Mouse (Mus musculus) G1E (cell line): ENCODE measurements around the gene Gm42674. TPM values are rescaled to one million over a fixed set of nuclear protein-coding genes. Genes with fewer than 3 reads are reported as not detected.

ENCODE experiments used
- ATAC-seq: 2 replicates; pipeline ENCODE4 v1.8.0; 2016; ENCODE audit warnings: mild to moderate bottlenecking; ENCODE audit not compliant: insufficient number of reproducible peaks, poor library complexity, low FRiP score, severe bottlenecking; ENCODE audit errors: extremely low read depth
- DNase-seq: peaks from one replicate; pipeline ENCODE4 v3.0.0; 2012; ENCODE audit warnings: low spot score
- H3K27me3 ChIP-seq: 2 replicates; pipeline ENCODE4 v1.6.1; 2012; ENCODE audit warnings: mild to moderate bottlenecking, low read length, inconsistent platforms; ENCODE audit not compliant: insufficient read depth
- H3K36me3 ChIP-seq: replicated peaks from 2 replicates; pipeline ENCODE3; 2012; ENCODE audit warnings: mild to moderate bottlenecking, inconsistent platforms
- H3K4me1 ChIP-seq: 2 replicates; pipeline ENCODE4 v1.6.1; 2012; ENCODE audit warnings: low read depth, low read length, inconsistent platforms, mixed read lengths; ENCODE audit not compliant: insufficient read depth
- H3K4me3 ChIP-seq: 2 replicates; pipeline ENCODE4 v1.5.1; 2012; ENCODE audit warnings: low read depth, mild to moderate bottlenecking, inconsistent platforms, low read length, moderate library complexity, mixed read lengths
- H3K9me3 ChIP-seq: replicated peaks from 2 replicates; pipeline ENCODE4 v1.6.1; 2012; ENCODE audit warnings: inconsistent platforms
- CTCF ChIP-seq: IDR thresholded peaks from 2 replicates; pipeline ENCODE4 v1.5.1; 2012; ENCODE audit warnings: low read depth, low read length, inconsistent platforms, mixed read lengths
- GATA1 ChIP-seq: IDR thresholded peaks from 2 replicates; pipeline ENCODE4 v1.6.1; 2012; ENCODE audit warnings: borderline replicate concordance, low read length, inconsistent platforms, mixed read lengths
- GATA2 ChIP-seq: IDR thresholded peaks from 2 replicates; pipeline ENCODE4 v1.6.1; 2012; ENCODE audit warnings: low read depth, low read length, inconsistent platforms, borderline replicate concordance
- POLR2AphosphoS5 ChIP-seq: IDR thresholded peaks from 2 replicates; pipeline ENCODE4 v1.6.1; 2012; ENCODE audit warnings: low read depth, low read length, inconsistent platforms; ENCODE audit not compliant: insufficient replicate concordance
- TAL1 ChIP-seq: conservative IDR thresholded peaks from 2 replicates; pipeline ENCODE4 v1.6.1; 2012; ENCODE audit warnings: low read depth, low read length, inconsistent platforms, mixed read lengths
- polyA plus RNA-seq: library from polyadenylated mRNA; stranded (reverse); fragments of >175 nt; gene quantifications from 2 replicates; pipeline ENCODE4 v1.2.3, GENCODE M21; 2012
- total RNA-seq, 2 experiments: library from RNA; stranded (forward) in 1 of 2; stranded (reverse) in 1 of 2; fragments of 200-1000 nt in 1 of 2; fragments of >200 nt in 1 of 2; fragmentation: Nextera tagmentation in 1 of 2; gene quantifications; 2 replicates each; pipeline ENCODE4 v1.2.3; 2014 to 2017

The Gm42674 gene
- total and polyA plus RNA-seq, 3 experiments: not detected

GRCm38 (mm10) chr3:90603623-90604022, 1.9 kb downstream of the Gm42674 start, which contains the start of gene S100a4:
Gene S100a4, plus strand, starts transcription at chr3:90603771.
- no peak for ATAC-seq
- TF ChIP-seq POLR2AphosphoS5 (no peak), CTCF (no peak), GATA2 (no peak), GATA1 (no peak), TAL1 (no peak)

DNA sequence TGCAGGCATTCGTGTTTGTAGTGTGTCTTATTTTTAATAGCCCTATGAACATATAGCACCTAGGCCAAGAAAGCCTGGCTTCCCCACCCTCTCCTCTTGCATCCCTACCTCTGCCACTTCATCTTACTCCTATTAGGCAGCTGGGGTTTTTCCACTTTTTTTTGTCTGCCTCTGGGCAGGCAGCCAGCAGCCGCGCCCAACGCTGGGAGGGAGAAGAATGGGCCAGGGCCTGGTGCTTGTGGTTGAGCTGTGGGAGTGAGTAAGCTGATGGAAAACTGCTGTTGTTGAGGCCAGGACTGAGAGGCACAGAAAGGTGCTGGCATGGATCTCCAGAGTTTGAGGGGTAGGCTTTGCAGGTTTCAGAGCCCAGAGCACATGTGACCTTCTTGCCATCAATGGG, 2.7 kb downstream of the Gm42674 start:
- Histone ChIP-seq H3K9me3 (no peaks in the 10 kb centered on the region), H3K27me3 (peaks cover 9% of the 10 kb centered on the region), H3K4me3 (no peak overlapping the region), H3K36me3 (no peaks in the 10 kb centered on the region), H3K4me1 (no peaks in the 10 kb centered on the region)
- no peak for ATAC-seq
- TF ChIP-seq GATA1 (no peak), POLR2AphosphoS5 (no peak), GATA2 (no peak), CTCF (no peak), TAL1 (no peak)
- DNase-seq: no peak

More at GRCm38 (mm10) chr3:90603623-90604022, 1.9 kb downstream of the Gm42674 start, which contains the start of gene S100a4:
- H3K9me3 ChIP-seq: no peaks in the 10 kb centered on the region
- no peaks in the 10 kb centered on the region for H3K36me3 ChIP-seq
- DNase-seq: no peak
- H3K4me1 ChIP-seq: no peaks in the 10 kb centered on the region
- H3K27me3 ChIP-seq: peaks cover 8% of the 10 kb centered on the region
- H3K4me3 ChIP-seq: no peak within 1 kb of the TSS

DNA sequence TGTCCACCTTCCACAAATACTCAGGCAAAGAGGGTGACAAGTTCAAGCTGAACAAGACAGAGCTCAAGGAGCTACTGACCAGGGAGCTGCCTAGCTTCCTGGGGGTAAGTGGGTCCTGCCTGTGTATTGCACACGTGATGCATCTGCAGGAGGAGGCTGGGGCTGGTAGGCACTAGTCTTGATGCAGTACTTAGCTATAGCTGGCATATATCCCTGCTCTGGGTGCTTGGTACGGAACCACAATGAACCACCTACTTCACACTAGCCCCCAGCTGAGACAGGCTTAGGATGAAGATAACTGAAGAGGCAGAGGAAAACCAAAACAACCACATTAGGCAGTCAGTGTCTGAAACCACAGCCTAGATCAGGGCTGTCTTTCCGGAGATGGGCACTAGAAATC, 3.3 kb downstream of the Gm42674 start:
- H3K27me3 ChIP-seq: peaks cover 9% of the 10 kb centered on the region
- TF ChIP-seq TAL1: no peak
- no peak for TF ChIP-seq POLR2AphosphoS5
- no peak for TF ChIP-seq GATA1
- no peak for TF ChIP-seq GATA2
- no peak for TF ChIP-seq CTCF
- no peaks in the 10 kb centered on the region for H3K9me3 ChIP-seq
- no peaks in the 10 kb centered on the region for H3K4me1 ChIP-seq
- no peaks in the 10 kb centered on the region for H3K36me3 ChIP-seq
- ATAC-seq: no peak
- no peak overlapping the region for H3K4me3 ChIP-seq
- no peak for DNase-seq

- H3K4me1 ChIP-seq: no peaks in the 10 kb centered on the region
- no peak for ATAC-seq
- H3K27me3 ChIP-seq: peaks cover 9% of the 10 kb centered on the region
- H3K36me3 ChIP-seq: no peaks in the 10 kb centered on the region
- no peaks in the 10 kb centered on the region for H3K9me3 ChIP-seq
- no peak overlapping the region for H3K4me3 ChIP-seq
- no peak for DNase-seq
- TF ChIP-seq POLR2AphosphoS5: no peak
- TF ChIP-seq CTCF: no peak
- no peak for TF ChIP-seq GATA1
- TF ChIP-seq GATA2: no peak
- TF ChIP-seq TAL1: no peak
Observed at GRCm38 (mm10) chr3:90605736-90606135, 4.0 kb downstream of the Gm42674 start.

- Histone ChIP-seq H3K9me3 (no peaks in the 10 kb centered on the region), H3K4me1 (no peaks in the 10 kb centered on the region), H3K27me3 (peaks cover 9% of the 10 kb centered on the region), H3K4me3 (no peak overlapping the region), H3K36me3 (no peaks in the 10 kb centered on the region)
- ATAC-seq (no peak), DNase-seq (no peak)
- TF ChIP-seq GATA1: no peak
- no peak for TF ChIP-seq POLR2AphosphoS5
- TF ChIP-seq GATA2: no peak
- no peak for TF ChIP-seq TAL1
- no peak for TF ChIP-seq CTCF
Observed at GRCm38 (mm10) chr3:90606185-90606584, 4.5 kb downstream of the Gm42674 start.

DNA sequence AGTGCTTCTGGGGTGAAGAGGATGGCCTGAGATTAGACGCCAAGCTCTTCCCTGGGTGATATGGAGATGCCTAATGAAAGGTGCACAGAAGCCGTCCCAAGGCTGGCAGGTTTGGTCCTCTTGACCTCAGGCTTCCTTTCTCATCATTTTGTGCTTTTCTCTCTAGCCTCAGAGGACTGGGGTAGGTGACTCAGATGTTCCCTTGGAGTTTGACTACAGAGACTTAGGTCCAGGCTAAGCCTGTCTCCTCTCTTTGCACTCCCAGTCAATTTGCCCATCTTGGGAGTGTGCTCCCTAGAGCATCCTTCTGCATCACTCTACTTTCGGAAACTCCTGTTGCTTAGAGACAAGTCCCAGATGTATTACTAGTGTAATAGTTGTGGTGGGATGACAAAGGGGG, 5.7 kb downstream of the Gm42674 start:
- ATAC-seq: no peak
- Histone ChIP-seq H3K4me3 (no peak overlapping the region), H3K36me3 (no peaks in the 10 kb centered on the region), H3K27me3 (peaks cover 6% of the 10 kb centered on the region), H3K4me1 (no peaks in the 10 kb centered on the region), H3K9me3 (no peaks in the 10 kb centered on the region)
- no peak for TF ChIP-seq POLR2AphosphoS5
- no peak for TF ChIP-seq CTCF
- TF ChIP-seq TAL1: no peak
- TF ChIP-seq GATA1: no peak
- no peak for TF ChIP-seq GATA2
- DNase-seq: no peak

DNA sequence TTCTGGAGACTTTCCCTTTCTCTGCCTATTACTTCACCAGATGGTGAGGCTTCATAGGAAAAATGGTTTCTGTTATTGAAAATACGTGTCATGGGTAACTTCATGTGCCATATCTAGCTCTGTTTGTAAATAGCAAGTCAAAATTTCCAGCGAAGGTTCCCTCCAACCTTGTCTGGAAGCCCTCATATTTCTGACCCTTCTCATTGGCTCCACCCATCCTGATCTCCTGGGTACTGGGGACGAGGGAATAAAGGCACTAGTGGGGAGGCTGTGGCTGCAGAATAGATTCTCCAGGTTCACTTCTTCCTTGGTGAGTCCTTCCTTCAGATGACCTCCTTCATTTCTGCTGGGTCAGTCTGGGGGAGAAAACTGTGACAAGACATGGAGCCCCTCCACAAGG, 6.5 kb downstream of the Gm42674 start, which contains the start of gene S100a5:
TSS of gene S100a5 (plus strand) at position 301 of the 400 bp plus-strand sequence.
- no peak for TF ChIP-seq TAL1
- no peak for TF ChIP-seq CTCF
- TF ChIP-seq GATA2: no peak
- TF ChIP-seq POLR2AphosphoS5: no peak
- no peak for TF ChIP-seq GATA1
- H3K36me3 ChIP-seq: no peaks in the 10 kb centered on the region
- H3K27me3 ChIP-seq: peaks cover 10% of the 10 kb centered on the region
- H3K9me3 ChIP-seq: no peaks in the 10 kb centered on the region
- no peak within 1 kb of the TSS for H3K4me3 ChIP-seq
- DNase-seq: no peak
- no peaks in the 10 kb centered on the region for H3K4me1 ChIP-seq
- ATAC-seq: no peak
